Mouse (Mus musculus) intestine, embryonic 14.5 days (tissue): ENCODE results near the gene Fam72a. TPM values are rescaled to one million over a fixed set of nuclear protein-coding genes. Genes with fewer than 3 reads are reported as not detected.

ENCODE experiments used
- ATAC-seq: fragments of 200-750 bp; cut with Nextera tagmentation; replicated peaks from 2 replicates; pipeline ENCODE4 v1.8.0; 2017; ENCODE audit warnings: low read depth, moderate number of reproducible peaks, moderate TSS enrichment, moderate library complexity; ENCODE audit not compliant: low FRiP score, low TSS enrichment
- DNase-seq: peaks from one replicate; pipeline ENCODE4 v3.0.0-alpha.2; 2018; ENCODE audit warnings: low spot score
- H3K27ac ChIP-seq: fragments of 300-500 bp; sonication (generic); 2 replicates; pipeline ENCODE4 v1.5.1; 2014; ENCODE audit warnings: low read depth, mild to moderate bottlenecking, control low read depth
- H3K27me3 ChIP-seq: fragments of 300-500 bp; sonication (generic); replicated peaks from 2 replicates; pipeline ENCODE4 v1.6.1; 2014; ENCODE audit warnings: low read length, control low read depth; ENCODE audit not compliant: control insufficient read depth, insufficient read depth
- H3K36me3 ChIP-seq: fragments of 300-500 bp; sonication (generic); 2 replicates; pipeline ENCODE4 v1.6.1; 2014; ENCODE audit warnings: low read length, control low read depth; ENCODE audit not compliant: control insufficient read depth, insufficient read depth
- H3K4me1 ChIP-seq: fragments of 300-500 bp; sonication (generic); replicated peaks from 2 replicates; pipeline ENCODE4 v1.6.1; 2014; ENCODE audit warnings: low read length, control low read depth, mixed read lengths; ENCODE audit not compliant: control insufficient read depth, insufficient read depth
- H3K4me2 ChIP-seq: fragments of 300-500 bp; sonication (generic); 2 replicates; pipeline ENCODE4 v1.6.1; 2014; ENCODE audit warnings: low read length
- H3K4me3 ChIP-seq: fragments of 300-500 bp; sonication (generic); 2 replicates; pipeline ENCODE4 v1.5.1; 2014; ENCODE audit warnings: low read depth, low read length, control low read depth, mixed read lengths
- H3K9ac ChIP-seq: fragments of 300-500 bp; sonication (generic); 2 replicates; pipeline ENCODE4 v1.6.1; 2014; ENCODE audit warnings: mild to moderate bottlenecking, low read length
- H3K9me3 ChIP-seq: fragments of 300-500 bp; sonication (generic); 2 replicates; pipeline ENCODE4 v1.6.1; 2016; ENCODE audit warnings: low read length, control low read depth; ENCODE audit not compliant: control insufficient read depth
- WGBS: fragments of 180-500 bp; shearing (Covaris S2); extraction: QIAGEN DNeasy Blood & Tissue Kit; methylation state at CpG from one replicate; pipeline ENCODE4 v1.1.7; 2014; 5-methylcytosine and 5-hydroxymethylcytosine counted together
- polyA plus RNA-seq: library from polyadenylated mRNA; unstranded; fragments of >200 nt; fragmentation: Nextera tagmentation; extraction: Ambion mirVana; gene quantifications from 2 replicates; pipeline ENCODE4 v1.2.1, GENCODE M21; 2014

Fam72a gene
- polyA plus RNA-seq, 1 experiment from 2014 or later = 3.0 TPM

DNA sequence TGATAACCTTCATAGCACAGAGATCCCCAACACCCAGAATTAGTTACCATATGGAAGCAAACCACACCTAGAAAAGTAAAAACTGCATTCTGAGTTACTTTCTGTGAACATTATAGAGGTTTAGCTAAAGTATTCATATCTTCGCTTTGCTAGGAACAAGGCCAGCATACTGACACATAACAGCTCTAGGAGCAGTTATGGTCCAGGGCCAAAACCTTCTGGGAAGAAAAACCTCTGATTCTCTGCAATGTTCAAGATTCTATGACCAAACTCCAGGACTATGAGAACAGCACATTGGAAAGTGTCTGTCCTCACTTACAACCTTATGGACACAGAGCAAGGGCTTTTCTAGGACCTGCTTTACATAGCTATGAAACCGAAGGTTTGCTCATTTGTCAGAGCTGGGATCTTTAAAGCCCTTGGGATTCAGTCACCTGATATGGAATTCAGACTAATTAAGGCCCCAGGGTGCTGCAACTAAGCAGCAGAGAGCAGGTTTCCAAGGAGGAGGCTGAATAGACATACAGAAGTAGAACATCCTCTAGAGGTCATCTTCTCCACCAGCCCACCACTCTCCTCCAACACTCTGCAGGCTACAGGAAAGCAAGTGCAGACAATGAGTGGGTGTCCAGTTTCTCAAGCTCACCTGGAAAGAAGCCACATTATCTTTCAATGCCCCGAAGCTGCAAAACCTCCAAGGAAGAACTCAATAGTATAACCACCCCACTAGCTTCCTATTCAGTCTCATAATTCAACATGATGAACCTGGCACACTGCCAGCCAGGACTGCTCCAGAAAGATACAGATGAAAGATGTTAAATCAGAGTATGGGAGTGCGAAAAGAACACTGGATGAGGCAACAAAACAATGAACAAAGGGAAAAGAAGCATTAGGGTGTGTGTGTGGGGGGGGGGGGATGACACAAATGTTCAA, 33.5 kb upstream of the Fam72a start:
- H3K27ac ChIP-seq = no peak overlapping the region
- 63% methylated on average over 4 of the region's 4 CpGs for WGBS
- ATAC-seq = no peak
- DNase-seq = peak; percentile 58
- H3K4me1 ChIP-seq = no peaks in the 10 kb centered on the region; the same call in 1 of the 2 replicates
- H3K27me3 ChIP-seq = no peaks in the 10 kb centered on the region
- H3K9me3 ChIP-seq = no peaks in the 10 kb centered on the region
- H3K4me3 ChIP-seq = no peak overlapping the region
- no peaks in the 10 kb centered on the region for H3K36me3 ChIP-seq
- H3K4me2 ChIP-seq = no peak overlapping the region
- no peak overlapping the region for H3K9ac ChIP-seq

DNA sequence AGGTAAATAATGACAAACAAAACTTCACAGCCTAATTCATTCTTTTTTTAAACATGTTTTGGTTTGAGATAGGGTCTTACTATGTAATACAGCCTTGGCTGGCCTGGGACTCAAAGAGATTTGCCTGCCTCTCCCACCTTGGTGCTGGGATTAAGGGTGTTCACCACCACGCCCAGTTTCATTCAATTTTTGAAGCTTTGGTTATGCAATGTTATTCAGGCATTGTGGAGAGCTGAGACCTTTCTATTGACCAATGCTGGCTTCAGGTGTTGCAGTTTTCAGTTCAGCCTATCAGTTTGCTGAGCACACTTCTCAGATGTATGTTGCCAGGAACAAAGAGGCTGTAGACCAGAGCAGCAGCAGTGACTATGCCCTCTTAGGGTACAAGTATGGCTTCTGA, 29.5 kb upstream of the Fam72a start:
- Histone ChIP-seq H3K4me2 (no peak overlapping the region), H3K27me3 (no peaks in the 10 kb centered on the region), H3K4me1 (no peaks in the 10 kb centered on the region; the same call in 1 of the 2 replicates), H3K36me3 (no peaks in the 10 kb centered on the region), H3K27ac (no peak overlapping the region), H3K4me3 (no peak overlapping the region), H3K9ac (no peak overlapping the region), H3K9me3 (no peaks in the 10 kb centered on the region)
- no peak for ATAC-seq
- no peak for DNase-seq
- 88% methylated on average over 1 of the region's 1 CpGs for WGBS

DNA sequence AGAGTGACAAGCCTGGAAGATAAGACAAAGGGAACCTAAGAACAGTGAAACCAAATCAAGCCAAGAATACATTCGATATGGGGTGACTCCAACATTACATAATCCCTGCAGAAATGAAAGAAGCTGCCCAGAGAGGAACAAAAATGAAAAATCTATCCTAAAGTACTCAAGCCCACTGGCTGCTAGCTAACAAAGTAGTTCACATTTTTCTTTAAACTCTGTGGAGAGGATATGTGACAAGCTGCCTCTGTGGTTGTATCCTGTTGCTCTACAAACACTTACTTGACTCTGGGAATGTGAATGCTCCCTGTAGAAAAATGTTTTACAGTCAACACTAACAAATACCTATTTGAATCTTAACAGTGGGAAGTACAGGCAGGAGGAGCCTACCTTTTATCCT, 26.0 kb upstream of the Fam72a start:
- no peaks in the 10 kb centered on the region for H3K9me3 ChIP-seq
- H3K9ac ChIP-seq = no peak overlapping the region
- H3K4me2 ChIP-seq = no peak overlapping the region
- H3K4me3 ChIP-seq = no peak overlapping the region
- no peaks in the 10 kb centered on the region for H3K27me3 ChIP-seq
- no peak for ATAC-seq
- H3K27ac ChIP-seq = no peak overlapping the region
- no peaks in the 10 kb centered on the region for H3K36me3 ChIP-seq
- H3K4me1 ChIP-seq = no peaks in the 10 kb centered on the region
- WGBS = 88% methylated on average over 1 of the region's 1 CpGs
- no peak for DNase-seq

DNA sequence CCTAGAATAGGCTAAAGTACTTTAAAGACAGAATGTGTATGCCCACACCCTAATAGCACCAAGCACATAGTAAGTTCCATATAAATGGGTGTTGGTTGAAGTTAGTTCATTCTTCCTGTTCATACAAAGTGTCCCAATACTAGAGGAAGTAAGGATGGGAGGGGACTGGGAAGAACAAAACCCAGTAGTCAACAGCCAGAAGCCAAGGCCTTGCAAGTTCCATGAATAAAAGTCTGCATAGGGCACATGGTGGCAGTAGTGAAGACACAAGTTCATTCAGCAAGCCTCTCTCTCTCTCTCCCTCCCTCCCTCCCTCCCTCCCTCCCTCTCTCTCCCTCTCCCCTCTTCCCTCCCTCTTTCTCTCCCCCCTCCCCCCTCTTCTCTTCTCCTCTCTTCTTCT, 16.6 kb upstream of the Fam72a start:
- Histone ChIP-seq H3K4me2 (no peak overlapping the region), H3K27ac (no peak overlapping the region), H3K27me3 (no peaks in the 10 kb centered on the region), H3K4me1 (peaks cover 6% of the 10 kb centered on the region; the same call in 1 of the 2 replicates), H3K36me3 (no peaks in the 10 kb centered on the region), H3K9me3 (no peaks in the 10 kb centered on the region), H3K9ac (no peak overlapping the region), H3K4me3 (no peak overlapping the region)
- no peak for DNase-seq
- ATAC-seq = no peak

DNA sequence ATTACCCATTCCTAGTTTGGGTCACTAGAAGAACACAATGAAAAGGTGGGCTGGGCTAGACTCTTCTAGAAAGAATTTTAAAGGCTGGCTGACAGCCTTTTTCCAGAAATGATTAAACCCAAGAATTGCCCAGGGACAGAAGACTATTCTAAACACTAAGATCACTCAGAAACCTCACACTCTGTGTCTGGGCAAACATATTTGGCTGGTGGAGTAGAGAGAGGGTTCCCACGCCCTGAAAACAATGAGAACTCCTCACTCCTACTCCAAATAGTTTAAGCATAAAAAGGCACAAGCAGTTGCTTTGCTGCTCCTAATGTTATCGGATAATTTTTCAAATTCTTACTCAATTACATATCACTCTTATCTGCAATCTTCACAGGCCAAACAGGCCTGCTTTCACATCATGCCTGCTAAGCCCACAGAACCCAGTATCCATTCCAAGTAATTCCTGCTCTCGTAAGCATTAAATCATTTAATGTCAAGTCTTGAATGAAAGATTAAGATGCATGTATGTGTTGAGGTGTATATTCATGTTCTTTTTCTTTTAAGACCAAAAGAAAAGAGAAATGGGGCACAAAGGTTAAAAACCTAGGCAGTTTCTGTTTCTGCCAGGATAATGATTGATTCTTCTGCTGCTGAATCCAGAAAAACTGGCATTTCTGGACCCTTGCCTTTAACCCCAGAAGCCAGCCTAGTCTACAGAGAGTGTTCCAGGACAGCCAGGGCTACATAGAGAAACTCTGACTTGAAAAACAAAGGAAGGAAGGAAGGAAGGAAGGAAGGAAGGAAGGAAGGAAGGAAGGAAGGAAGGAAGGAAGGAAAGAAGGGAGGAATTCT, 15.8 kb upstream of the Fam72a start:
- H3K9me3 ChIP-seq = no peaks in the 10 kb centered on the region
- DNase-seq (no peak), ATAC-seq (no peak)
- no peaks in the 10 kb centered on the region for H3K36me3 ChIP-seq
- WGBS = 65% methylated on average over 3 of the region's 3 CpGs
- no peak overlapping the region for H3K9ac ChIP-seq
- H3K4me1 ChIP-seq = peaks cover 6% of the 10 kb centered on the region; the same call in 1 of the 2 replicates
- no peak overlapping the region for H3K4me2 ChIP-seq
- no peak overlapping the region; the same call in 1 of the 2 replicates for H3K27ac ChIP-seq
- H3K4me3 ChIP-seq = no peak overlapping the region
- no peaks in the 10 kb centered on the region for H3K27me3 ChIP-seq

DNA sequence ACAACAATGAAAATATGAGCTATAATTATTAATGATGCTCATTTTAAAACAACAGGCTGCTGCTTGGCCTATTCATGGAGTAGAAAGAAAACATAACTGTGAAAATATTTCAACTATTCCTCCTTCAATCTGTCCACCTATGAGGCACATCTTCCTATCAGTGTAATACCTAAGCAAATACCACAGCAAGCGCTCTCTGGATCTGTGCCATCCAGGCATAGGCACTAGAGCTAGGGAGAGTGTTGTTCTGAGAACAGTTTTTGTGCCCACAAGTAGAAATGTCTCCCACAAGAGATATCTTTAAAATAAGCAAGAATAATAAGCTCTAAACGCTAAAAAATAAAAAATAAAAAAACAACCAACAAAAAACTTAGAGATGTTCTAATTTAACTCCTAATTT, 14.6 kb upstream of the Fam72a start:
- H3K36me3 ChIP-seq = no peaks in the 10 kb centered on the region
- no peak for DNase-seq
- H3K4me2 ChIP-seq = no peak overlapping the region
- ATAC-seq = no peak
- no peaks in the 10 kb centered on the region for H3K9me3 ChIP-seq
- H3K4me3 ChIP-seq = no peak overlapping the region
- no peaks in the 10 kb centered on the region for H3K27me3 ChIP-seq
- H3K27ac ChIP-seq = no peak overlapping the region
- 85% methylated on average over 2 of the region's 2 CpGs for WGBS
- peaks cover 6% of the 10 kb centered on the region; the same call in 1 of the 2 replicates for H3K4me1 ChIP-seq
- H3K9ac ChIP-seq = no peak overlapping the region

DNA sequence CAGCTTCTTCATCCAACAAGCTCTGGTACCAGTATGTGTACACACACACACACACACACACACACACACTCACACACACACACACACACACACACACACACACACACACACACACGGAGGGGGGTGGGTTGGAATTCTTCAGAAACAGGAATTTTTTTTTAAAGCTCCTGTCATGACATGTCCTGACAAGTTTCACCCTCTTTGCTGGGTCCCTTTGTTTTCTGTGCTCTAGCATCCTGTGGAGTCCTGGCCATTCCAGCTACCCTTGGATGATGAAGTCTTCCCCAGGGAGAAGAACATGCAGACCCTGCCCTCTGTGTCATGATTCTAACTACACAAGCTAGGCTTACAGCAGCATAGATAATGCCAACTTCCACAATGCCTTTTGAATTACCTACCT, 13.5 kb upstream of the Fam72a start:
- no peaks in the 10 kb centered on the region for H3K36me3 ChIP-seq
- 50% methylated on average over 1 of the region's 1 CpGs for WGBS
- H3K4me2 ChIP-seq = no peak overlapping the region
- H3K27ac ChIP-seq = no peak overlapping the region
- no peak overlapping the region for H3K4me3 ChIP-seq
- H3K9ac ChIP-seq = no peak overlapping the region
- no peak for ATAC-seq
- H3K9me3 ChIP-seq = no peaks in the 10 kb centered on the region
- H3K27me3 ChIP-seq = no peaks in the 10 kb centered on the region
- H3K4me1 ChIP-seq = peaks cover 6% of the 10 kb centered on the region; the same call in 1 of the 2 replicates
- DNase-seq = no peak

DNA sequence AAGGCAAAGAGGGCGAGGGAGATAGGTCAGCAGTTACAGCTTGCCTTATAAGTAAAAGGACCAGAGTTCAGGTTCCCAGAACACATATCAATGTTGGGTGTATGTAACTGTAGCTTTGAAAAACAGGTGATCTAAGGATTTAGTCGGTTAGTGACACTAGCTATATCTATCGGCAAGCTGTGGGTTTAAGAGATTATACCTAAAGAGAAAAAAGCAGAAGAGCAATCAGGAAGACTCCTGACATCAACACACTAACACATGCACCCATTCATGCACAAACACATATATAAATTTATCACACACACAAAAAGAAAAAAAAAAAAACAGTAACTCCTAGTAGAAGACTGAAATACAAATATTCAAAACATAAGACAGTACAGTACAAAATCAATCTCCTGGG, 11.1 kb upstream of the Fam72a start:
- WGBS = 92% methylated on average over 3 of the region's 3 CpGs
- no peak overlapping the region for H3K27ac ChIP-seq
- H3K4me1 ChIP-seq = peaks cover 10% of the 10 kb centered on the region
- no peaks in the 10 kb centered on the region for H3K27me3 ChIP-seq
- no peak overlapping the region for H3K4me2 ChIP-seq
- H3K4me3 ChIP-seq = no peak overlapping the region
- ATAC-seq = no peak
- no peak overlapping the region for H3K9ac ChIP-seq
- DNase-seq = no peak
- H3K9me3 ChIP-seq = no peaks in the 10 kb centered on the region
- no peaks in the 10 kb centered on the region for H3K36me3 ChIP-seq
